Mouse (Mus musculus) hindbrain, embryonic 13.5 days (tissue): ENCODE results near the gene Tkt. TPM values are rescaled to one million over a fixed set of nuclear protein-coding genes. Genes with fewer than 3 reads are reported as not detected.

Experiments
- ATAC-seq: fragments of 200-750 bp; cut with Nextera tagmentation; 2 replicates; pipeline ENCODE4 v1.8.0; 2017; ENCODE audit warnings: moderate TSS enrichment; ENCODE audit not compliant: low FRiP score
- H3K27ac ChIP-seq: fragments of 300-500 bp; sonication (generic); 2 replicates; pipeline ENCODE4 v1.5.1; 2015; ENCODE audit warnings: inconsistent platforms, mild to moderate bottlenecking, moderate library complexity
- H3K27me3 ChIP-seq: fragments of 300-500 bp; sonication (generic); 2 replicates; pipeline ENCODE4 v1.6.1; 2015; ENCODE audit warnings: mild to moderate bottlenecking, inconsistent platforms
- H3K36me3 ChIP-seq: fragments of 300-500 bp; sonication (generic); 2 replicates; pipeline ENCODE4 v1.6.1; 2015; ENCODE audit warnings: mild to moderate bottlenecking, inconsistent platforms
- H3K4me1 ChIP-seq: fragments of 300-500 bp; sonication (generic); replicated peaks from 2 replicates; pipeline ENCODE4 v1.6.1; 2015; ENCODE audit warnings: inconsistent platforms
- H3K4me2 ChIP-seq: fragments of 300-500 bp; sonication (generic); 2 replicates; pipeline ENCODE4 v1.6.1; 2015; ENCODE audit warnings: inconsistent platforms, mild to moderate bottlenecking, moderate library complexity
- H3K4me3 ChIP-seq: fragments of 300-500 bp; sonication (generic); 2 replicates; pipeline ENCODE4 v1.5.1; 2015; ENCODE audit warnings: mild to moderate bottlenecking, inconsistent platforms
- H3K9ac ChIP-seq: fragments of 300-500 bp; sonication (generic); 2 replicates; pipeline ENCODE4 v1.6.1; 2015; ENCODE audit warnings: mild to moderate bottlenecking, inconsistent platforms
- H3K9me3 ChIP-seq: fragments of 300-500 bp; sonication (generic); 2 replicates; pipeline ENCODE4 v1.6.1; 2016; ENCODE audit warnings: inconsistent platforms
- whole genome bisulfite sequencing: fragments of 180-500 bp; shearing (Covaris S2); methylation state at CpG from one replicate; pipeline ENCODE4 v1.1.7; 2015; 5-methylcytosine and 5-hydroxymethylcytosine counted together
- polyA plus RNA-seq: library from polyadenylated mRNA; unstranded; fragments of >200 nt; fragmentation: Nextera tagmentation; extraction: Ambion mirVana; gene quantifications from 2 replicates; pipeline ENCODE4 v1.2.1, GENCODE M21; 2015

Tkt gene
- polyA plus RNA-seq, 1 experiment from 2014 or later, result 231 TPM

- peaks cover 3% of the 10 kb centered on the region; the same call in 1 of the 2 replicates for H3K27me3 ChIP-seq
- peak; percentile 55; the same call in 1 of the 2 replicates for ATAC-seq
- peaks cover 4% of the 10 kb centered on the region; the same call in 1 of the 2 replicates for H3K36me3 ChIP-seq
- peaks cover 38% of the 10 kb centered on the region for H3K4me1 ChIP-seq
- H3K9me3 ChIP-seq, result no peaks in the 10 kb centered on the region
- 38% methylated on average over 11 of the region's 11 CpGs for WGBS
- peak overlapping the region; percentile 53 for H3K27ac ChIP-seq
- H3K9ac ChIP-seq, result 0 out of 2 replicates have a peak overlapping the region, but pooled peaks have one; percentile 3
- H3K4me2 ChIP-seq, result no peak overlapping the region
- H3K4me3 ChIP-seq, result no peak overlapping the region
Measured at GRCm38 (mm10) chr14:30593279-30594091, 45.3 kb downstream of the Tkt start.

- no peaks in the 10 kb centered on the region for H3K9me3 ChIP-seq
- peak overlapping the region; percentile 15; the same call in 1 of the 2 replicates for H3K4me2 ChIP-seq
- peak overlapping the region; percentile 53 for H3K27ac ChIP-seq
- H3K4me1 ChIP-seq, result peaks cover 38% of the 10 kb centered on the region
- H3K9ac ChIP-seq, result peak overlapping the region; percentile 29; the same call in 1 of the 2 replicates
- peaks cover 8% of the 10 kb centered on the region for H3K36me3 ChIP-seq
- WGBS, result 23% methylated on average over 7 of the region's 7 CpGs
- no peak overlapping the region for H3K4me3 ChIP-seq
- H3K27me3 ChIP-seq, result peaks cover 3% of the 10 kb centered on the region; the same call in 1 of the 2 replicates
- ATAC-seq, result peak; percentile 79
Measured at GRCm38 (mm10) chr14:30594092-30594695, 46.0 kb downstream of the Tkt start.

- Histone ChIP-seq H3K27me3 (peaks cover 3% of the 10 kb centered on the region; the same call in 1 of the 2 replicates), H3K9ac (no peak overlapping the region), H3K4me3 (no peak overlapping the region), H3K36me3 (peaks cover 8% of the 10 kb centered on the region), H3K27ac (no peak overlapping the region), H3K4me1 (peaks cover 27% of the 10 kb centered on the region), H3K4me2 (no peak overlapping the region), H3K9me3 (no peaks in the 10 kb centered on the region)
- ATAC-seq, result no peak
- 84% methylated on average over 8 of the region's 8 CpGs for WGBS
Measured at GRCm38 (mm10) chr14:30595576-30596313, 47.6 kb downstream of the Tkt start.

- H3K27ac ChIP-seq, result no peak overlapping the region
- H3K9ac ChIP-seq, result no peak overlapping the region
- no peaks in the 10 kb centered on the region for H3K9me3 ChIP-seq
- no peak overlapping the region for H3K4me2 ChIP-seq
- H3K36me3 ChIP-seq, result peaks cover 11% of the 10 kb centered on the region
- H3K27me3 ChIP-seq, result peaks cover 3% of the 10 kb centered on the region; the same call in 1 of the 2 replicates
- H3K4me3 ChIP-seq, result no peak overlapping the region
- ATAC-seq, result no peak
- WGBS, result 92% methylated on average over 3 of the region's 3 CpGs
- H3K4me1 ChIP-seq, result peaks cover 27% of the 10 kb centered on the region
Measured at GRCm38 (mm10) chr14:30596407-30596806, 48.2 kb downstream of the Tkt start.

GRCm38 (mm10) chr14:30597142-30597541, 49.0 kb downstream of the Tkt start:
- no peak for ATAC-seq

GRCm38 (mm10) chr14:30606817-30607216, 58.7 kb downstream of the Tkt start:
- Histone ChIP-seq H3K4me1 (no peaks in the 10 kb centered on the region), H3K27ac (no peak overlapping the region), H3K36me3 (peaks cover 11% of the 10 kb centered on the region), H3K27me3 (no peaks in the 10 kb centered on the region), H3K9ac (no peak overlapping the region), H3K4me2 (no peak overlapping the region), H3K4me3 (no peak overlapping the region), H3K9me3 (no peaks in the 10 kb centered on the region)
- WGBS, result 85% methylated on average over 5 of the region's 5 CpGs
- ATAC-seq, result no peak

More at GRCm38 (mm10) chr14:30597142-30597541, 49.0 kb downstream of the Tkt start:
- H3K9me3 ChIP-seq, result no peaks in the 10 kb centered on the region
- H3K27ac ChIP-seq, result no peak overlapping the region
- no peak overlapping the region for H3K4me3 ChIP-seq
- peaks cover 18% of the 10 kb centered on the region for H3K36me3 ChIP-seq
- 68% methylated on average over 2 of the region's 2 CpGs for WGBS
- H3K9ac ChIP-seq, result no peak overlapping the region
- H3K4me2 ChIP-seq, result no peak overlapping the region
- peaks cover 24% of the 10 kb centered on the region for H3K4me1 ChIP-seq
- peaks cover under 1% of the 10 kb centered on the region; the same call in 1 of the 2 replicates for H3K27me3 ChIP-seq

- H3K4me1 ChIP-seq, result no peaks in the 10 kb centered on the region
- no peak overlapping the region for H3K27ac ChIP-seq
- 97% methylated on average over 3 of the region's 4 CpGs for WGBS
- H3K9me3 ChIP-seq, result no peaks in the 10 kb centered on the region
- H3K4me2 ChIP-seq, result no peak overlapping the region
- H3K27me3 ChIP-seq, result no peaks in the 10 kb centered on the region
- no peak for ATAC-seq
- H3K4me3 ChIP-seq, result no peak overlapping the region
- 0 out of 2 replicates have a peak, but pooled peaks cover 6% of the 10 kb centered on the region for H3K36me3 ChIP-seq
- H3K9ac ChIP-seq, result no peak overlapping the region
Measured at GRCm38 (mm10) chr14:30607696-30608095, 59.5 kb downstream of the Tkt start.

- Histone ChIP-seq H3K27me3 (no peaks in the 10 kb centered on the region), H3K4me3 (no peak overlapping the region), H3K9me3 (no peaks in the 10 kb centered on the region), H3K36me3 (0 out of 2 replicates have a peak, but pooled peaks cover 6% of the 10 kb centered on the region), H3K27ac (no peak overlapping the region), H3K4me1 (no peaks in the 10 kb centered on the region), H3K9ac (no peak overlapping the region), H3K4me2 (no peak overlapping the region)
- no peak for ATAC-seq
- WGBS, result 90% methylated on average over 6 of the region's 6 CpGs
Measured at GRCm38 (mm10) chr14:30608176-30608575, 60.0 kb downstream of the Tkt start.

- Histone ChIP-seq H3K9ac (no peak overlapping the region), H3K27ac (no peak overlapping the region), H3K4me1 (no peaks in the 10 kb centered on the region), H3K9me3 (no peaks in the 10 kb centered on the region), H3K36me3 (0 out of 2 replicates have a peak, but pooled peaks cover 6% of the 10 kb centered on the region), H3K4me2 (no peak overlapping the region), H3K4me3 (no peak overlapping the region), H3K27me3 (no peaks in the 10 kb centered on the region)
- no peak for ATAC-seq
- 92% methylated on average over 3 of the region's 3 CpGs for WGBS
Measured at GRCm38 (mm10) chr14:30609499-30609898, 61.3 kb downstream of the Tkt start.

GRCm38 (mm10) chr14:30610304-30610703, 62.1 kb downstream of the Tkt start:
- ATAC-seq, result no peak
- no peak overlapping the region for H3K27ac ChIP-seq
- H3K9me3 ChIP-seq, result no peaks in the 10 kb centered on the region
- no peaks in the 10 kb centered on the region for H3K27me3 ChIP-seq
- H3K36me3 ChIP-seq, result 0 out of 2 replicates have a peak, but pooled peaks cover 6% of the 10 kb centered on the region
- no peak overlapping the region for H3K4me2 ChIP-seq
- 81% methylated on average over 2 of the region's 2 CpGs for WGBS
- H3K4me1 ChIP-seq, result no peaks in the 10 kb centered on the region
- no peak overlapping the region for H3K4me3 ChIP-seq
- no peak overlapping the region for H3K9ac ChIP-seq

GRCm38 (mm10) chr14:30610940-30611339, 62.8 kb downstream of the Tkt start:
- Histone ChIP-seq H3K9ac (no peak overlapping the region), H3K4me3 (no peak overlapping the region), H3K36me3 (0 out of 2 replicates have a peak, but pooled peaks cover 6% of the 10 kb centered on the region), H3K27me3 (no peaks in the 10 kb centered on the region), H3K27ac (no peak overlapping the region), H3K9me3 (no peaks in the 10 kb centered on the region), H3K4me1 (no peaks in the 10 kb centered on the region), H3K4me2 (no peak overlapping the region)
- WGBS, result 87% methylated on average over 3 of the region's 3 CpGs
- no peak for ATAC-seq

GRCm38 (mm10) chr14:30612523-30612922, 64.4 kb downstream of the Tkt start:
- no peaks in the 10 kb centered on the region for H3K27me3 ChIP-seq
- 0 out of 2 replicates have a peak, but pooled peaks cover 2% of the 10 kb centered on the region for H3K36me3 ChIP-seq
- no peak overlapping the region for H3K4me3 ChIP-seq
- H3K4me2 ChIP-seq, result no peak overlapping the region
- no peak for ATAC-seq
- H3K9ac ChIP-seq, result no peak overlapping the region
- 16% methylated on average over 7 of the region's 7 CpGs for WGBS
- no peak overlapping the region for H3K27ac ChIP-seq
- no peaks in the 10 kb centered on the region for H3K4me1 ChIP-seq
- H3K9me3 ChIP-seq, result no peaks in the 10 kb centered on the region
